Mouse (Mus musculus): ENCODE data around the gene Ncbp3.

DNA sequence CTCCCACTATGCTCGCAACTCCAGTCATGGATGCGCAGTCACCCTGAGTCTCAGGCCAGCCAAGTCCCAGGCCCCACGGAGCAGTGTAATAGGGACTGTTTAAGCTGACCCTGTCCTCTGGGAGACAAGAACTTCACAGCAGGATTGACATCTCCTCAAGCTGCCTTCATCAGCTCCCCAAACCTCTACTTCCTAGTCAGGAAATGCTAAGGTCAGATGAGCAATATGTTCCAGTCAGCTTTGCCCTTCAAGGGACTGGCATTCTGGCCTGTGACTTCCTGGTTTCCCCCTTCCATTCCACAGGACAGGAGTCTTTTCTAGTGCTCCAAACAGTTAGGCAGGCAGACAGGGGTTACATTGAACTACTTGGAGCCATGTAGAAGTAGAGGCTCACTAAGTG lies 62.4 kb downstream of the Ncbp3 start:
- TF ChIP-seq CTCF (IDR thresholded peaks at IDR 0.05; ENCODE audit: extremely low read depth, insufficient read depth, insufficient read length, insufficient replicate concordance) = no peak
- no peak for TF ChIP-seq POLR2A (IDR thresholded peaks at IDR 0.05; ENCODE audit: low read depth, low read length)
